Mouse (Mus musculus): Measurements from ENCODE around the gene Mup10.
"Not testable (repeated sequence)": the region's sequence is repeated elsewhere in the genome, so short reads cannot be mapped to it uniquely, and the experiment has no call there.

DNA sequence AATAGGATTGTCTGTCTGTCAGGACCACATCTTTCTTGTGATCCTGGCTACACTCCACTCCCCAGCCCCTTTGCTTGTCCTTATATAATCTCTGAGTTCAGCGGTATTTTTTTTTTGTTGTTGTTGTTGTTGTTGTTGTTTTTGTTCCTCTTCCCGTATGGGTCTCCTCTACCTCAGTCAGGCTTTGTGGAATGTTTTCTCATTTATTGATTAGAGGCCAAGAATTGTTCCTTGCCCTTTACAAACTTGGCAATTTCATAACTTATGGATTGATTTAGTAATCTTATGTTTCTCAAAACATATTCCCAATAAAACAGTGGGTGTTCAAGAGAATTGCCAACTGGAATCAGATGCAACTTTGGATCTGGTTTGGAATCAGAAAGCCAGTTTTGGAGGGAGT is at the start of gene Mup10:
- not testable (repeated sequence) for TF ChIP-seq GATA1, TAL1 (IDR thresholded peaks at IDR 0.05; ENCODE audit: low read length)
